Mouse (Mus musculus) midbrain, embryonic 10.5 days (tissue): ENCODE measurements at regions not wholly inside any gene's neighbourhood (a gene's known extent, or its start where the extent isn't known, plus 50 kb on each side); places are given as distances from the start of the nearest gene placed in this dataset.

Source experiments
- DNase-seq: peaks from one replicate; pipeline ENCODE4 v3.0.0-alpha.2; 2017; ENCODE audit warnings: low spot score
- H3K27ac ChIP-seq: fragments of 300-500 bp; sonication (generic); replicated peaks from 2 replicates; pipeline ENCODE4 v1.5.1; 2016; ENCODE audit warnings: mild to moderate bottlenecking
- H3K27me3 ChIP-seq: fragments of 300-500 bp; sonication (generic); 2 replicates; pipeline ENCODE4 v1.6.1; 2016; ENCODE audit warnings: low read depth, mild to moderate bottlenecking; ENCODE audit not compliant: poor library complexity, severe bottlenecking
- H3K36me3 ChIP-seq: fragments of 300-500 bp; sonication (generic); 2 replicates; pipeline ENCODE4 v1.6.1; 2016; ENCODE audit warnings: mild to moderate bottlenecking, moderate library complexity
- H3K4me1 ChIP-seq: fragments of 300-500 bp; sonication (generic); 2 replicates; pipeline ENCODE4 v1.6.1; 2016
- H3K4me3 ChIP-seq: fragments of 300-500 bp; sonication (generic); 2 replicates; pipeline ENCODE4 v1.5.1; 2016; ENCODE audit warnings: mild to moderate bottlenecking, moderate library complexity
- H3K9me3 ChIP-seq: fragments of 300-500 bp; sonication (generic); replicated peaks from 2 replicates; pipeline ENCODE4 v1.6.1; 2016; ENCODE audit warnings: mild to moderate bottlenecking
- WGBS: fragments of 180-500 bp; shearing (Covaris S2); methylation state at CpG from one replicate; pipeline ENCODE4 v1.1.7; 2016; 5-methylcytosine and 5-hydroxymethylcytosine counted together

DNA sequence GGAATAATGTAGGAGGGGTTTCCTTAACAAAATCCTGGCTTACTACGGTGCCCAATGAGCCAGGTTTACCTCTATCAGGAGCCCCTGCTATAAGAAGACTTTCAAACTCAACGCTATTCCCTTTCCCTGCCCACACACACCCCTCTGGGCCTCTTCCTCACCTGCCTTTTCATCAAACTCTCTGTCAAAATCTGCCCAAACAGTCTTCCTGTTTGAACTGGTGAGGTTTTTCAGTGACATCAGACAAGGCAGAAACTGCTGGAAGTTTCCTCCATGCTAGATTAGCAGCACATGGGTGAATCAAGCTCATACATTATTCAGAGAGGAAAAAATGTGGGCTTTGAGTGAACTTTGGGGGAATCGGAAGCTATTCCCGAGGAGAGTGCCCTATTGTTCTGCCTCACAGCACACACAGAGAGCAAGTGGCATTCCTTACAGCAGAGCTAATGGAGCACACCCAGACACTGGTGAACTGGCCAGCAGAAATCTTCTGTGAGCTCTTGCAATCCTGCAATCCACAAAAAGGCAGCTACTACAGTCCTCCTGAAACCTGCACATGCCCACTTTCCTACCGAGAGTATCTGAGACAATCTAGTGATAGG lies 141.8 kb upstream of the Rnd3 start:
- WGBS, result 52% methylated on average over 5 of the region's 5 CpGs
- no peaks in the 10 kb centered on the region for H3K36me3 ChIP-seq
- no peaks in the 10 kb centered on the region for H3K27me3 ChIP-seq
- H3K27ac ChIP-seq, result peak overlapping the region; percentile 67; the same call in 1 of the 2 replicates
- H3K9me3 ChIP-seq, result no peaks in the 10 kb centered on the region
- H3K4me1 ChIP-seq, result peaks cover 11% of the 10 kb centered on the region
- H3K4me3 ChIP-seq, result no peak overlapping the region
- peak; percentile 14 for DNase-seq

DNA sequence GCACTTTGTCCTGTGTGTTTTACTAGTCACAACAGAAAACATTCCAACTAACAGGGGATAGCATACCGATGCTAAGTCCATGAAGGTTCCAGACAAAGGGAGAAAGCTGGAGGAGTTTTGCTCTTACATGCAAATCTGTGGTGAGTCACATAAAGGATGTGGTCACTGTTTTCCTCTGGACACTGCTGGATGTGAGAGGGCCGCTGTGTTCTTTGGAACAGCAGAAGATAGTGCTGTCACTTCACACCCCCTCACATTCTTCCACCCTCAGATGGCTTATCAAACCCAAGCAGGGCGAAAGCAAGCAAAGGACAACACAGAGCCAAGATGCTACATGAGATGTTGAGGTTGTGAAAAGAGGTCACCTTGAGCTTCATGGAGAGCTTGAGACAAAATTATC lies 139.8 kb upstream of the Rnd3 start:
- 86% methylated on average over 3 of the region's 3 CpGs for WGBS
- H3K27me3 ChIP-seq, result no peaks in the 10 kb centered on the region
- no peaks in the 10 kb centered on the region for H3K9me3 ChIP-seq
- no peaks in the 10 kb centered on the region for H3K36me3 ChIP-seq
- DNase-seq, result no peak
- H3K4me1 ChIP-seq, result peaks cover 15% of the 10 kb centered on the region
- H3K27ac ChIP-seq, result no peak overlapping the region
- H3K4me3 ChIP-seq, result no peak overlapping the region

DNA sequence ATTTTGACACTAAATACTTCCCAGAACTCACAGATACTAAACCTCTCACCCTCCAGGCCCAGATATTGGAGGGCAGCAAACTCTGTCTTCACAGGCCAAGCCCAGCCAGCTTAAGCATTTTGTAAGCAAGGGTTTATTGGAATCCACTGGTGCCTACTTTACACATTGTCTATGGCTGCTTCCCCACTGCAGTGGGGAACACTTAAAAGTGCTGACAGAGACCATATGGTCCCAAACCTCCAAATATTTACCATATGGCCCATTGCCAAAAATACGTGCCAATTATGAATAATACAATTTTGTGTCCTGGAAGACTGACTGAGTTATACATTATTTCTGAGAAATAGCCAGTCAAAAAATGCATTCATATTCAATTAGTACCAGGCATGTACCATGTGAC lies 136.7 kb upstream of the Rnd3 start:
- Histone ChIP-seq H3K4me3 (no peak overlapping the region), H3K36me3 (no peaks in the 10 kb centered on the region), H3K4me1 (peaks cover 7% of the 10 kb centered on the region), H3K27ac (no peak overlapping the region), H3K27me3 (no peaks in the 10 kb centered on the region), H3K9me3 (no peaks in the 10 kb centered on the region)
- WGBS, result 91% methylated on average over 1 of the region's 1 CpGs
- DNase-seq, result no peak

DNA sequence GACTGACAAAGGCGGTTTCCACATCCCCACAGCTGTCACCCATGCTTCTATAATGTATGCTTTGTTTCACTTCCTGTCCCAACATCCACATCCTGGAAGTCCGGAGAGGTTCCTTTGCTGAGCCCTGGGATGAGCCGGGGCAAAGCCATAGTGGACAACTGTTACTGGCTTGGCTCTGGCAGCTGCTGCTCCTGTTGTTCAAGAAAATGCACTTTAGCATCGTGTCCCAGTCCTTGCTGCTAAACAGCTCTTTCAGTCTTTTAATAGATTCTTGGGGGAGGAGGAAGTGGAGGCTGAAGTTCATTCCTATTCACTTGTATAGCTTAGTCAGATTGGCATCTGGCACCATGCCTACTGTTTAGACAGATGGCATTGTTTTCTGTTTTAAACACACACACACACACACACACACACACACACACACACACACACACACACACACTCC lies 135.9 kb upstream of the Rnd3 start:
- no peak overlapping the region for H3K4me3 ChIP-seq
- H3K4me1 ChIP-seq, result peaks cover 4% of the 10 kb centered on the region; the same call in 1 of the 2 replicates
- no peaks in the 10 kb centered on the region for H3K9me3 ChIP-seq
- no peaks in the 10 kb centered on the region for H3K36me3 ChIP-seq
- WGBS, result 78% methylated on average over 4 of the region's 4 CpGs
- no peaks in the 10 kb centered on the region for H3K27me3 ChIP-seq
- DNase-seq, result no peak
- 0 out of 2 replicates have a peak overlapping the region, but pooled peaks have one; percentile 46 for H3K27ac ChIP-seq

DNA sequence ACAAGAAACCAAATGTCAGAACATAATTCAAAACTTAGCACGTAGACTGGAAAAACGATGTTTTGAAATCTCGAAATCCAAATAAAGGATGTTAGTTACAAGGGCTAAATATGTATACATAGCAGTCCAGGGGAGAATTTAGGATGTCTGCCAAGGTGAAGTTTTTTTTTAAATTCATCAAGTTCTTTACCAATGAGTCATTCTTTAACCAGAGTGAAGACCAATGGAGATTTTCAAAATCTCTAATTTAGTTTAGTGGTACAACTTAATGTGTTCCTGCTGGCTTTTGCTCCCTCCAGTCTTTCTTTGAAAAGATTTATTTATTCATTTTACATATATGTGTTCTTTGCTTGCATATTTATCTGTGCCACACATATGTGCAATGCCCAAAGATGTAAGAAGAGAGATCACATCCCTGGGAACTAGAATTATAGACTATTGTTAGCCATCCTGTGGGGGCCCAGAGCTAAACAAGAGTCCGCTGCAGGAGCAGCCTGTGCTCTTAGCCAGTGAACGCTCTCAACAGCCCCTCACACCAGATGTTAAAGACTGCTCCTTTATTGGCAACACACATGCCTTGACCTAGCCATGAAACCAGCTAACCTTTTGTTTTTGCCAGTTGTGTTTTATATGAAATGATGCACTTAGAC lies 130.6 kb upstream of the Rnd3 start:
- Histone ChIP-seq H3K9me3 (no peaks in the 10 kb centered on the region), H3K4me1 (peaks cover under 1% of the 10 kb centered on the region; the same call in 1 of the 2 replicates), H3K27ac (no peak overlapping the region), H3K27me3 (no peaks in the 10 kb centered on the region), H3K36me3 (no peaks in the 10 kb centered on the region), H3K4me3 (no peak overlapping the region)
- WGBS, result 89% methylated on average over 5 of the region's 5 CpGs
- DNase-seq, result no peak

DNA sequence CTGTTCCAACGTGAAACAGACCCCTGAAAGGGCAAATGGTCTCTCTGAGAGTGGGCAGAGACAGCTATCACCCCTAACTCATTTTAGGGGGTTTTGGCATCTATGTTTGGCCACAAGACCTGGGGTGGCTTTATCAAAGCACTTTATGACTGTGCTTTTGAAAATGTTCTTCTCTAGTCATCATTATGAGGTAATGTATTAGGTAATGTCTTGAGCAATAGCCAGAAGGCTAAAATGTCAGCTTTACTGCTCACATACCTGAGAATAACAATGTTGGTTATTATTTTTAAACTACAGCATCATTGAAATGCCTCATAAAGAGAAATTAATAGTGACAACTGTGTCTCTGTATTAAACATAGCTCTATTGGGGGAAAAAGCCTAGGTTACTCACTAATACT lies 129.9 kb upstream of the Rnd3 start:
- WGBS, result 80% methylated on average over 1 of the region's 1 CpGs
- H3K36me3 ChIP-seq, result no peaks in the 10 kb centered on the region

DNA sequence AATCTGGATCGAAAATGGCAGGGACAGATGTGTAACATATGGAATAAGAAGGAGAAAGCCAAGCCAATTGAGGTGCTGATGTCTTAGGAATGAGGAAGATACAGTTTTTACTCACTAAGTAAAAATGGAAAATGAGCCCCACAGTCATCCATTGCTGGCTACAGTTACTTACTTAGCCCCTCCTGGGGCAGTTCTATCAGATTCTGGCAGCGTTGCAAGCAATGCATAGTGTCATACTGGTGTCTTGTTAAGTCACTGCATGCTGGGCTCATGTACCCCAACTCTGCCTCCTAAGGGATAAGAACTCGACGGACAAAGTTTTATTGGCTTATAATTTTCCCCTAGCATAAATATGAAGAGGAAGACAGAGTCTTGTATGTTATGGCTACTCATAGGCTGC lies 129.4 kb upstream of the Rnd3 start:
- H3K27ac ChIP-seq, result no peak overlapping the region
- H3K27me3 ChIP-seq, result no peaks in the 10 kb centered on the region
- H3K4me3 ChIP-seq, result no peak overlapping the region
- no peaks in the 10 kb centered on the region for H3K36me3 ChIP-seq
- no peaks in the 10 kb centered on the region for H3K9me3 ChIP-seq
- DNase-seq, result no peak
- WGBS, result 88% methylated on average over 4 of the region's 4 CpGs
- no peaks in the 10 kb centered on the region for H3K4me1 ChIP-seq

More for the DNA sequence above, 129.9 kb upstream of the Rnd3 start:
- H3K4me1 ChIP-seq, result no peaks in the 10 kb centered on the region
- no peak overlapping the region for H3K27ac ChIP-seq
- H3K27me3 ChIP-seq, result no peaks in the 10 kb centered on the region
- no peak overlapping the region for H3K4me3 ChIP-seq
- no peaks in the 10 kb centered on the region for H3K9me3 ChIP-seq
- no peak for DNase-seq

DNA sequence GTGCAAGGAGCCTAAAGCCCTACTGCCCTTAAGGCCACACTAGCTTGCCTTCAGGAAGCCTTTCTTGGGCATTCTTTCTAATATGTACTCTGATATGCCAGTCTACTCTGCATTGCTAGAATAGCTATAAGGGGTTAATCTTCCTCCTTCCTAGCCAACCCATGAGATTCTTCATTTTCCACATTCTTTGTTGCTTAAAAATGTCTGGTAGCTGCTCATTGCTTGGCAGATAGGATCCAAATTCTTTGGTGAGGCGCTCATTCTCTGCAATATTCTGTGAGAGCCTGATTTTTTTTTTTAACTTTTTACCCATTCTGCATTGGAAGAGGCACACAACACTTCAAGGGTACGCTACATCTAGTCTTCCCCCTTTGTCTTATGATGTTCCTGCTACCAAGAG lies 127.7 kb upstream of the Rnd3 start:
- DNase-seq, result no peak
- no peaks in the 10 kb centered on the region for H3K36me3 ChIP-seq
- no peaks in the 10 kb centered on the region for H3K4me1 ChIP-seq
- H3K9me3 ChIP-seq, result no peaks in the 10 kb centered on the region
- H3K4me3 ChIP-seq, result no peak overlapping the region
- H3K27ac ChIP-seq, result no peak overlapping the region
- WGBS, result 87% methylated on average over 2 of the region's 2 CpGs
- no peaks in the 10 kb centered on the region for H3K27me3 ChIP-seq

DNA sequence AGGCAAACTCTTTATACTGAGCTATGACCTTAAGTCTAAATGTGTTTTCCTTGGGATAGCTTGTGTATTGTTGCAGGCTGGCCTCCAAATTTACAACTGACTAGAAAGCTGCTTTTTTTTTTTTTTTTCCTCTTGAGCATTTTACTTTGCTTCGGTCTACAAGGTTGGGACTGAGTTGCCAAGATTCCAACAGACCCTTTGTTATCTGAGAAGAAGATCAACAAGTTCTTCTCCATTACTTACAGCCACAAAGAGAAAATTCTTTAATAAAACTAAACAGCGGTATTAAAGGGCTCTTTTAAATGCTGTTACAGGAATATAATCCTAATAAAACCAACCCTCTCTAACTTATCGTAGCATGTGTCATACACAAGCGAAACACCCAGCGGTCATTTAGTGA lies 124.4 kb upstream of the Rnd3 start:
- no peaks in the 10 kb centered on the region for H3K36me3 ChIP-seq
- WGBS, result 87% methylated on average over 5 of the region's 5 CpGs
- H3K9me3 ChIP-seq, result no peaks in the 10 kb centered on the region
- H3K4me1 ChIP-seq, result no peaks in the 10 kb centered on the region
- no peak overlapping the region for H3K27ac ChIP-seq
- H3K4me3 ChIP-seq, result no peak overlapping the region
- no peaks in the 10 kb centered on the region for H3K27me3 ChIP-seq
- no peak for DNase-seq

DNA sequence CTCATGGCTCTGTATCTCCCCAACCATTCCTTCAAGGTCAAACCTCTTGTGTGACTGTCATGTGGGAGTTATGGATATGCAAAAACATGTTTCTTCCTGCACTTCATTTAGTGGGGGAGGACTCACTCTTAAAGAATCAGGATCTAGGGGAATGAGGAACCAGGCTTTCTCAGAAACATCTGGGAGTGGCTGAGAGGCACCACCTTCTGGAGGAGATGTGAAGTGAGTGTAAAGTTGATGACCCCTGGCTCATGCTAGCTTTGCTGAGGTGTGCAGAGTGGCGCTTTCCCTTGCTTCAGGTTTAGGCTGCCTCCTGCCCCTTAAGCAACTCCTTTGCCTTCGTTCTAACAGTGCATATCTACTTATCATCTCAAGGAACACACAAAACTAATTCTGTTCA lies 119.6 kb upstream of the Rnd3 start:
- Histone ChIP-seq H3K27me3 (no peaks in the 10 kb centered on the region), H3K4me3 (no peak overlapping the region), H3K27ac (no peak overlapping the region), H3K9me3 (no peaks in the 10 kb centered on the region), H3K36me3 (no peaks in the 10 kb centered on the region), H3K4me1 (no peaks in the 10 kb centered on the region)
- no peak for DNase-seq
- 64% methylated on average over 2 of the region's 2 CpGs for WGBS

DNA sequence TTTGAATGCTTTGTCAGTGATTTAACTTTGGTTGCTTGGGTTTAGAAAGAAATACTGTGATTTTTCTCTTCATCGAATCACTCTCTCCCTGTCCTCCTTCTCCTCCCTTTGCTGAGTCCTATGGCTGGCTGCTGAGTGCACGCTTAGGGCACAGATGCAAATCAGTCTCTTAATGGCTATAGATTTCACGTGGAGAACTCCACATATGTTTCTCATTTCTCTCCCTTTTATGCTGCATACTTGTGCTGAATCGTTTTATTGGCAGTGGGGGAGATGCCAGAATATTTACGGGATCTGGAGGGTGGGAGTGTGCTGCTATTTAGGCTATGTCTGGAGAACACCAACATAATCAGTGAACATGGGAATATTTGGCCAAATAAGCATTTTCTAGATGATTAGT lies 118.8 kb upstream of the Rnd3 start:
- Histone ChIP-seq H3K9me3 (no peaks in the 10 kb centered on the region), H3K4me1 (no peaks in the 10 kb centered on the region), H3K27me3 (no peaks in the 10 kb centered on the region), H3K36me3 (no peaks in the 10 kb centered on the region), H3K4me3 (no peak overlapping the region), H3K27ac (no peak overlapping the region)
- no peak for DNase-seq
- 74% methylated on average over 4 of the region's 5 CpGs for WGBS

DNA sequence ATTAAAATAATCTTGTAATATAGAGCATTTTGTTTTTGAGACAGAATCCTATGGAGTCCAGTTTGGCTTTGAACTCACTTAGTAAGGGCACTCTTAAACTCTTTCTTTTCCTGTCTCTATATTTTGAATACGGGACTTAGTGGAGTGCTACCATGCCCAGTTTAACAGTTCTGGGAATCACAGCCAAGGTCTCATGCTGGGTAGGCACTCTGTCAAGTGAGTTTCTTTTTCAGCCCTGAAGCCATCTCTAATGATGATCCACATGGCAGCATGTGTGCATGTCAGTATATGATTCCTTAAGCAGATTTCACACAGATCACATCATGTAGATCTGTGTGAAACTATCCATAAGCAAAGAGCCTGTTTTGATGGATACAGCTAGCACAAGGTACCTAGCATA lies 113.6 kb upstream of the Rnd3 start:
- DNase-seq, result no peak
- WGBS, result 90% methylated on average over 1 of the region's 1 CpGs
- Histone ChIP-seq H3K36me3 (no peaks in the 10 kb centered on the region), H3K27me3 (no peaks in the 10 kb centered on the region), H3K4me1 (no peaks in the 10 kb centered on the region), H3K27ac (no peak overlapping the region), H3K4me3 (no peak overlapping the region), H3K9me3 (no peaks in the 10 kb centered on the region)

DNA sequence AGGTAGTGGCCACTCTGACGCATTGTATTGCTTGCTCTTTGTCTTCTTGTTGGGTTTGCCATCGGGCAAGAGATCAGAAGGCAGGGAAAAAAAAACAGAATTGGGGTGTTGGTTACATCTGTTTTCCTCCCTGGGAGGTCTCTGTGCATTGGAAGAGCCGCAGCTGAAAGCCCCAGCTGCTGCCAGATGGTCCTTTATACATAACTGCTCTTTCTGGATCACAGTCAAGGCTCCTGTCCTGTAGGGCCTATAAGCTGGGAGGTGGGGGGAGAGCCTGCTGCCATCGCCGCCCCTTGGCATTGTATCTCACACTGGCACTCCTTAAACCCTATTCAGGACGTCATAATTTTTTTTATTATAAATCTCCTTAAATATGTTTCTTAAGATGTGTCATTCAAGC lies 101.9 kb upstream of the Rnd3 start:
- 75% methylated on average over 6 of the region's 6 CpGs for WGBS
- no peak overlapping the region for H3K4me3 ChIP-seq
- H3K36me3 ChIP-seq, result no peaks in the 10 kb centered on the region
- no peaks in the 10 kb centered on the region for H3K27me3 ChIP-seq
- no peaks in the 10 kb centered on the region for H3K9me3 ChIP-seq
- DNase-seq, result no peak
- 0 out of 2 replicates have a peak overlapping the region, but pooled peaks have one; percentile 33 for H3K27ac ChIP-seq
- H3K4me1 ChIP-seq, result peaks cover 4% of the 10 kb centered on the region
